Mouse (Mus musculus) myocyte (in vitro differentiated cells): ENCODE measurements around the gene Zbtb25.

Source experiments
- E2F4 ChIP-seq: IDR thresholded peaks from one replicate; pipeline ENCODE4 v1.6.1; 2011; ENCODE audit warnings: mild to moderate bottlenecking, control low read depth, moderate library complexity; ENCODE audit not compliant: insufficient read depth
- MAX ChIP-seq: IDR thresholded peaks from one replicate; pipeline ENCODE4 v1.6.1; 2011; ENCODE audit warnings: low read depth, mild to moderate bottlenecking, control low read depth
- MYOD1 ChIP-seq, 3 experiments: IDR thresholded peaks; one replicate each; pipeline ENCODE4 v1.6.1; 2011; ENCODE audit warnings: control low read depth in 2 of 3, low read depth in 2 of 3, mild to moderate bottlenecking in 2 of 3, moderate library complexity in 1 of 3; ENCODE audit not compliant: insufficient read length in 2 of 3, control insufficient read depth in 1 of 3
- POLR2A ChIP-seq: IDR thresholded peaks from one replicate; pipeline ENCODE4 v1.6.1; 2011; ENCODE audit warnings: low read depth, mild to moderate bottlenecking, control low read depth, moderate library complexity; ENCODE audit not compliant: insufficient read length
- REST ChIP-seq: IDR thresholded peaks from one replicate; pipeline ENCODE4 v1.6.1; 2011; ENCODE audit warnings: mild to moderate bottlenecking, control low read depth, moderate library complexity; ENCODE audit not compliant: insufficient read depth, insufficient read length
- USF1 ChIP-seq: IDR thresholded peaks from one replicate; pipeline ENCODE4 v1.6.1; 2011; ENCODE audit warnings: low read depth, mild to moderate bottlenecking, control low read depth, moderate library complexity

- TF ChIP-seq POLR2A, result no peak
- TF ChIP-seq USF1, result no peak
- TF ChIP-seq MAX, result no peak
- no peak for TF ChIP-seq E2F4
- no peak for TF ChIP-seq REST
- no peak for TF ChIP-seq MYOD1 (IDR thresholded peaks at IDR 0.05; ENCODE audit: control insufficient read depth in 1 of 3, insufficient read length in 2 of 3, low read depth in 2 of 3)
These were observed 44.5 kb downstream of the Zbtb25 start, which contains the start of gene Akap5 for GRCm38 (mm10) chr12:76324679-76325431.
